Mouse (Mus musculus) fibroblast of lung, adult 2 months (primary cell): ENCODE measurements at regions not wholly inside any gene's neighbourhood (a gene's known extent, or its start where the extent isn't known, plus 50 kb on each side); places are given as distances from the start of the nearest gene placed in this dataset.

ENCODE experiments used
- DNase-seq: peaks from one replicate; pipeline ENCODE4 v3.0.0-alpha.2; 2011; ENCODE audit warnings: low read depth

- DNase-seq = no peak
Observed at GRCm38 (mm10) chr16:62470133-62470532, 316.5 kb downstream of the Nsun3 start.

GRCm38 (mm10) chr16:62469286-62469685 lies 317.3 kb downstream of the Nsun3 start:
- DNase-seq = no peak

GRCm38 (mm10) chr16:62468846-62469245 lies 317.8 kb downstream of the Nsun3 start:
- no peak for DNase-seq

GRCm38 (mm10) chr16:62459949-62460551 lies 326.6 kb downstream of the Nsun3 start:
- DNase-seq = no peak

- DNase-seq = no peak
Observed at GRCm38 (mm10) chr16:62449735-62450134, 336.9 kb downstream of the Nsun3 start.

- DNase-seq = no peak
Observed at GRCm38 (mm10) chr16:62447380-62447779, 339.2 kb downstream of the Nsun3 start.

- no peak for DNase-seq
Observed at GRCm38 (mm10) chr16:62441197-62441596, 345.4 kb downstream of the Nsun3 start.

GRCm38 (mm10) chr16:62433125-62433524 lies 353.5 kb downstream of the Nsun3 start:
- no peak for DNase-seq

- no peak for DNase-seq
Observed at GRCm38 (mm10) chr16:62414485-62414884, 372.1 kb downstream of the Nsun3 start.

- DNase-seq = no peak
Observed at GRCm38 (mm10) chr16:62407526-62408165, 379.0 kb downstream of the Nsun3 start.

GRCm38 (mm10) chr16:62406458-62406857 lies 380.2 kb downstream of the Nsun3 start:
- no peak for DNase-seq

- DNase-seq = no peak
Observed at GRCm38 (mm10) chr16:62357279-62357678, 429.3 kb downstream of the Nsun3 start.

GRCm38 (mm10) chr16:62356349-62356748 lies 430.3 kb downstream of the Nsun3 start:
- no peak for DNase-seq

GRCm38 (mm10) chr16:62355830-62356270 lies 430.8 kb downstream of the Nsun3 start:
- no peak for DNase-seq

GRCm38 (mm10) chr16:62327378-62328036 lies 459.1 kb downstream of the Nsun3 start:
- no peak for DNase-seq

- no peak for DNase-seq
Observed at GRCm38 (mm10) chr16:62325534-62326244, 460.9 kb downstream of the Nsun3 start.

- no peak for DNase-seq
Observed at GRCm38 (mm10) chr16:62322809-62323208, 463.8 kb downstream of the Nsun3 start.

- no peak for DNase-seq
Observed at GRCm38 (mm10) chr16:62288948-62289347, 497.7 kb downstream of the Nsun3 start.
